In genomic region chr19:40587491-40588292, GRCm38 (mm10) we compare ENCODE assay signal across 8 mouse cellular contexts. TPM values are rescaled to one million over a fixed set of nuclear protein-coding genes. Genes with fewer than 3 reads are reported as not detected.
DNase-seq lines count a peak whose midpoint lies in the region; ATAC-seq and TF ChIP-seq lines count a peak whose summit lies in the region.

No protein-coding gene starts in this region.

- H3K27ac ChIP-seq in lung, embryonic 16.5 days (ENCODE audit: low read length), result no peak overlapping the region
- no peak overlapping the region for H3K27ac ChIP-seq in cortical plate, adult 2 months (ENCODE audit: insufficient read depth, low read length)
- H3K27ac ChIP-seq in neural tube, embryonic 13.5 days (replicated peaks), result peak overlapping the region; percentile 68

- H3K36me3 ChIP-seq in lung, embryonic 16.5 days (ENCODE audit: control insufficient read depth, insufficient read depth, low read length), result no peaks in the 10 kb centered on the region
- peaks cover 20% of the 10 kb centered on the region for H3K36me3 ChIP-seq in neural tube, embryonic 13.5 days

- TF ChIP-seq POLR2A in cortical plate, adult 2 months (IDR thresholded peaks at IDR 0.05; ENCODE audit: extremely low read depth, insufficient read depth, low read length), result no peak

- peak overlapping the region; percentile 77 for H3K9ac ChIP-seq in lung, embryonic 16.5 days (ENCODE audit: low read length)
- peak overlapping the region; percentile 87 for H3K9ac ChIP-seq in neural tube, embryonic 13.5 days

- 1% methylated on average over 30 of the region's 30 CpGs for WGBS in lung, embryonic 16.5 days
- 6% methylated on average over 30 of the region's 30 CpGs for WGBS in neural tube, embryonic 13.5 days

- peak overlapping the region; percentile 86 for H3K4me3 ChIP-seq in lung, embryonic 16.5 days (ENCODE audit: low read length)
- peak overlapping the region; percentile 90 for H3K4me3 ChIP-seq in cortical plate, adult 2 months (ENCODE audit: insufficient read depth, low read length)
- peak overlapping the region; percentile 86 for H3K4me3 ChIP-seq in neural tube, embryonic 13.5 days

- no peak for TF ChIP-seq CTCF in cortical plate, adult 2 months (IDR thresholded peaks at IDR 0.05; ENCODE audit: extremely low read depth, insufficient read depth, low read length)

- no peak for DNase-seq in lung, postnatal 14 days
- DNase-seq in gastrocnemius, postnatal 36 days, result no peak
- DNase-seq in urinary bladder, adult 18-20 months (ENCODE audit: low spot score in 2 of 2), result no peak
- no peak for DNase-seq in kidney, adult 8-10 months

- intact Hi-C loops in gastrocnemius, postnatal 36 days (cut with DNase I), result no loop called here

- H3K4me1 ChIP-seq in lung, embryonic 16.5 days (replicated peaks; ENCODE audit: control insufficient read depth, insufficient read depth, low read length), result peaks cover 7% of the 10 kb centered on the region
- H3K4me1 ChIP-seq in cortical plate, adult 2 months (ENCODE audit: control insufficient read depth, insufficient read depth, low read length), result peaks cover 4% of the 10 kb centered on the region
- peaks cover 21% of the 10 kb centered on the region for H3K4me1 ChIP-seq in neural tube, embryonic 13.5 days (replicated peaks)

- no peak for ATAC-seq in lung, embryonic 16.5 days (ENCODE audit: low read depth)
- peak; percentile 21 for ATAC-seq in inflammation-experienced regulatory T-cells, adult 6 months
- peak; percentile 60 for ATAC-seq in neural tube, embryonic 13.5 days (ENCODE audit: low read depth)

- H3K4me2 ChIP-seq in lung, embryonic 16.5 days (ENCODE audit: low read depth, low read length), result peak overlapping the region; percentile 65
- H3K4me2 ChIP-seq in neural tube, embryonic 13.5 days, result peak overlapping the region; percentile 80

- no peaks in the 10 kb centered on the region for H3K27me3 ChIP-seq in lung, embryonic 16.5 days (ENCODE audit: control insufficient read depth, insufficient read depth, low read depth, low read length)
- no peaks in the 10 kb centered on the region for H3K27me3 ChIP-seq in neural tube, embryonic 13.5 days

- H3K9me3 ChIP-seq in lung, embryonic 16.5 days (ENCODE audit: control insufficient read depth, low read length), result no peaks in the 10 kb centered on the region
- no peaks in the 10 kb centered on the region for H3K9me3 ChIP-seq in neural tube, embryonic 13.5 days

RNA-seq across cellular contexts. Expression of gene Aldh18a1, which starts 0.6 kb away (rescaled TPM):
- 40.7 and 50.6 TPM in 2 replicates for polyA plus RNA-seq in lung, embryonic 16.5 days (2015; fragmentation: Nextera tagmentation; extraction: Ambion mirVana)
- polyA plus RNA-seq in cortical plate, adult 2 months (2012; rRNA removed), result 19.5 and 20.4 TPM in 2 replicates
- polyA plus RNA-seq in inflammation-experienced regulatory T-cells, adult 6 months (2017; shearing (Covaris generic)), result 10 to 100 TPM; 34.5 to 39.7 (median 38.7) TPM
- 54.1 and 64.6 TPM in 2 replicates for polyA plus RNA-seq in neural tube, embryonic 13.5 days (2015; fragmentation: Nextera tagmentation; extraction: Ambion mirVana)
- total RNA-seq in gastrocnemius, postnatal 36 days (2021), result 1 to 10 TPM; 3.8 to 5.0 TPM

RNA-seq across cellular contexts. Expression of gene Tctn3, which starts 24.3 kb away (rescaled TPM):
- polyA plus RNA-seq in lung, embryonic 16.5 days (2015; fragmentation: Nextera tagmentation; extraction: Ambion mirVana), result 11.8 and 12.7 TPM in 2 replicates
- polyA plus RNA-seq in cortical plate, adult 2 months (2012; rRNA removed), result 33.7 and 35.0 TPM in 2 replicates
- 1 to 10 TPM; 5.8 to 9.4 (median 9.1) TPM for polyA plus RNA-seq in inflammation-experienced regulatory T-cells, adult 6 months (2017; shearing (Covaris generic))
- 8.2 and 10.6 TPM in 2 replicates for polyA plus RNA-seq in neural tube, embryonic 13.5 days (2015; fragmentation: Nextera tagmentation; extraction: Ambion mirVana)
- 1 to 10 TPM; 1.7 to 2.3 TPM for total RNA-seq in gastrocnemius, postnatal 36 days (2021)

RNA-seq across cellular contexts. Expression of gene Entpd1, which starts 24.5 kb away (rescaled TPM):
- polyA plus RNA-seq in lung, embryonic 16.5 days (2015; fragmentation: Nextera tagmentation; extraction: Ambion mirVana), result 16.8 and 18.6 TPM in 2 replicates
- 13.7 and 16.8 TPM in 2 replicates for polyA plus RNA-seq in cortical plate, adult 2 months (2012; rRNA removed)
- polyA plus RNA-seq in inflammation-experienced regulatory T-cells, adult 6 months (2017; shearing (Covaris generic)), result 10 to 100 TPM; 46.8 to 61.9 (median 50.3) TPM
- polyA plus RNA-seq in neural tube, embryonic 13.5 days (2015; fragmentation: Nextera tagmentation; extraction: Ambion mirVana), result 8.1 and 10.7 TPM in 2 replicates
- 10 to 100 TPM in 1 of 2 experiments, 1 to 10 TPM in 1; 8.9 to 12.9 TPM for total RNA-seq in gastrocnemius, postnatal 36 days (2021)
